Mouse (Mus musculus) ES-E14 (cell line): ENCODE data around the gene Olfm1. TPM values are rescaled to one million over a fixed set of nuclear protein-coding genes. Genes with fewer than 3 reads are reported as not detected.

Experiments
- DNase-seq: peaks from one replicate; pipeline ENCODE4 v3.0.0-alpha.2; 2013; ENCODE audit warnings: low read depth, low spot score
- H3K27ac ChIP-seq: 2 replicates; pipeline ENCODE4 v1.5.1; 2012; ENCODE audit warnings: low read depth, mild to moderate bottlenecking, low read length, moderate library complexity, mixed read lengths; ENCODE audit not compliant: poor library complexity, insufficient read depth, severe bottlenecking
- H3K36me3 ChIP-seq: 2 replicates; pipeline ENCODE4 v1.6.1; 2012; ENCODE audit warnings: mild to moderate bottlenecking, low read length, moderate library complexity, mixed read lengths; ENCODE audit not compliant: control insufficient read depth, poor library complexity, insufficient read depth, severe bottlenecking
- H3K4me1 ChIP-seq, 2 experiments: fragments of 150-350 bp in 1 of 2; sonication (generic) in 1 of 2; 2 replicates each; pipeline ENCODE4 v1.6.1; 2012; ENCODE audit warnings: low read length in 2 of 2, mild to moderate bottlenecking in 1 of 2, mixed read lengths in 1 of 2; ENCODE audit not compliant: control insufficient read depth in 2 of 2, insufficient read depth in 2 of 2, poor library complexity in 1 of 2
- H3K4me3 ChIP-seq, 2 experiments: fragments of 150-350 bp in 1 of 2; sonication (generic) in 1 of 2; 2 replicates each; pipeline ENCODE4 v1.5.1; 2012; ENCODE audit warnings: low read length in 2 of 2, low read depth in 1 of 2, mild to moderate bottlenecking in 1 of 2, mixed read lengths in 1 of 2; ENCODE audit not compliant: insufficient read depth in 1 of 2, poor library complexity in 1 of 2, severe bottlenecking in 1 of 2
- H3K9ac ChIP-seq: 2 replicates; pipeline ENCODE4 v1.6.1; 2012; ENCODE audit warnings: low read depth, mild to moderate bottlenecking, low read length, mixed read lengths; ENCODE audit not compliant: poor library complexity, insufficient read depth, severe bottlenecking
- H3K9me3 ChIP-seq: fragments of 150-350 bp; sonication (generic); 2 replicates; pipeline ENCODE4 v1.6.1; 2012; ENCODE audit warnings: low read depth, mild to moderate bottlenecking, low read length; ENCODE audit not compliant: control insufficient read depth, insufficient read depth
- CHD2 ChIP-seq: IDR thresholded peaks from 2 replicates; pipeline ENCODE4 v1.6.1; 2014; ENCODE audit warnings: mild to moderate bottlenecking, low read depth, low read length, inconsistent platforms
- HCFC1 ChIP-seq: IDR thresholded peaks from 2 replicates; pipeline ENCODE4 v1.6.1; 2012; ENCODE audit warnings: low read length, inconsistent platforms, borderline replicate concordance; ENCODE audit not compliant: insufficient read depth
- MAFK ChIP-seq: IDR thresholded peaks from 2 replicates; pipeline ENCODE4 v1.6.1; 2014; ENCODE audit warnings: mild to moderate bottlenecking, low read depth, low read length, inconsistent platforms; ENCODE audit not compliant: insufficient read depth
- ZC3H11A ChIP-seq: IDR thresholded peaks from 2 replicates; pipeline ENCODE4 v1.6.1; 2012; ENCODE audit warnings: low read depth, mild to moderate bottlenecking, inconsistent platforms, low read length, borderline replicate concordance
- ZNF384 ChIP-seq: IDR thresholded peaks from 2 replicates; pipeline ENCODE4 v1.6.1; 2012; ENCODE audit warnings: low read depth, low read length, inconsistent platforms
- in situ Hi-C, 2 experiments: fragments of 600-800 bp; cut with MboI; formaldehyde crosslinking; loops; one replicate each; pipeline ENCODE4 v1.15.1; 2025; ENCODE audit warnings: low sequenced_read_pairs in 2 of 2, inconsistent platforms in 1 of 2; ENCODE audit not compliant: unreplicated experiment in 2 of 2
- total RNA-seq: library from RNA; depleted of rRNA; stranded (reverse); fragments of 300-350 nt; gene quantifications from 2 replicates; pipeline ENCODE4 v1.2.3, GENCODE M21; 2012

Gene Olfm1
- total RNA-seq, 1 experiment: 3.4 TPM

DNA sequence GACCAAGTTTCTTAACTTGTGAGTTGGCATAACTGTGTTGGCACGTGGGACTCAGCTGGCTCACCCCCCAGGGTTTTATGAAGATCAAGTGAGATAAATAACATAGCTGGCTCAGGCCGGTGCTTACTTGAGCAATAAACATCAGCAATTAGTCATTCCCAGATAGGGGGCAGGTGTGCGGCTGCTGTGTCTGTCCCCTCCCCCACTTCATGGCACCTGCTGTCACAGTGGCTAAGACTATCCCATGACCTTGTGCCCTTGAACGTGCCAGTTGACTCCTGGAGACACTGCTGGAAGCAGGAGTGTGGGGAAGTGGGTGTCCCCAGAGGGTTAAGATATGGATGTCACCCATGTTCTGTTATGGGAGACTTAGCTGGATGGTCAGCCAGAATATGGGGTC, 17.5 kb downstream of the Olfm1 start:
- H3K4me1 ChIP-seq: peaks cover 0 to 15% of the 10 kb centered on the region in 2 experiments; a peak in 2 of 4 replicates
- H3K4me3 ChIP-seq: no peak overlapping the region
- no peak overlapping the region for H3K27ac ChIP-seq
- DNase-seq: no peak
- no peak overlapping the region for H3K9ac ChIP-seq
- in situ Hi-C loops: no loop called here
- TF ChIP-seq HCFC1: no peak
- TF ChIP-seq ZNF384: no peak
- TF ChIP-seq CHD2: no peak
- TF ChIP-seq ZC3H11A: no peak
- no peak for TF ChIP-seq MAFK
- H3K9me3 ChIP-seq: no peaks in the 10 kb centered on the region
- H3K36me3 ChIP-seq: peaks cover 2% of the 10 kb centered on the region; the same call in 1 of the 2 replicates

DNA sequence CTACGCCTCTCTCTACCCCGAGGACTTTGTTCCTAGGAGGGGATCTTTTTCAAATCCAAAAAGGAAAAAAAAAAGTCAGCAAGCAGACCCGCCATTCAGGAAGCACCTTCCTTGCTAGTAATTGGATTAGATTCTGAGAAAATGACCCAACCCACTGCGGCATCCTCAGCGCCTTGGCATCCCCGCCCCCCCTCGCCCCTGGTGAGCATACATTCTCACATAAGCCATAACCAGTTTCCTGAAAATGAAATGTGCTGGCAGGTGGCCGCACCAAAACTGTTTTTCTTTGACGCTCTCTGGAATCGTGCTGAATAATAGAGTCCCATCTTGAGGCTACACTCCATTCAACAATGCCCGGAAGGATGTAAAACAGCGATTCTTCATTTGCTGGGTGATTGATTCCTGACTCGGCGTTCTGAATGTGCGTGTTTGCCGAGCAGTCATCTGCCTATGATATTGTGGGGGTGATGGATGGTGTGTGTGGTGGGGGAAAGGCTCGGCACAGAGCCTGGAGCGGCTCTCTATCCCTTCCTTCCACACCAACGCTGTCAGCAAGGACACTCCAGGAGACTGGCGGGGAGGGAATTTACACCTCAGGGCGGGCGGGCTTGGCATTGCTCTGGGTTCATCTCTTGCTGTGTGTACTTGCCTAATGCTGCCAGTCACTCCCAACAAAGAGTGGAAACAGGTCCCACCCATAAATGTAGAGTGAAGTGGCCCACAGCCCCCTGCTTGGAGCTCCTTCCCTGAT, 18.9 kb downstream of the Olfm1 start:
- Histone ChIP-seq H3K36me3 (peaks cover 2% of the 10 kb centered on the region; the same call in 1 of the 2 replicates), H3K4me1 (peaks cover 0 to 11% of the 10 kb centered on the region in 2 experiments; a peak in 1 of 4 replicates), H3K9me3 (no peaks in the 10 kb centered on the region), H3K27ac (no peak overlapping the region), H3K4me3 (no peak overlapping the region), H3K9ac (no peak overlapping the region)
- DNase-seq: no peak
- TF ChIP-seq MAFK (no peak), HCFC1 (no peak), CHD2 (no peak), ZNF384 (no peak), ZC3H11A (no peak)
- in situ Hi-C loops: no loop called here

DNA sequence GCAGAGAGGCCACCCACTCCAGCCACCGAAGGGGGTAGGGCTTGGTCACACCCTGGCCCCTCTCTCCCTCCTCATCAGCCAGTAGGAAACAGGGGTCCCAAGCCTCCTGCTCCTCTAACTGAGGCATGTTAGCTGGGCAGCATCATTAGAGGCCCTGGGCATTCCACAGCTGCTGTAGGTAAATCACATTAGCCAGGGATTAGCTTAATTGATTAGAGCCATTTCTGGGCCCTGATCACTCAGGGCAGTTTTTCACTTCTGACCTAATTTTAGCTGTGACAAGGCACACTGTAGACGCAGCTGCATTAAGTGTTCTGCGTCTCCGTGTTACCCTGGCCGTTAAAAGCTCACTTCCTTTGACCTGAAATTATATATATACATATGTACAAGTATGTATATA, 20.1 kb downstream of the Olfm1 start:
- peaks cover 2% of the 10 kb centered on the region; the same call in 1 of the 2 replicates for H3K36me3 ChIP-seq
- H3K27ac ChIP-seq: no peak overlapping the region
- no peaks in the 10 kb centered on the region for H3K9me3 ChIP-seq
- H3K9ac ChIP-seq: no peak overlapping the region
- H3K4me1 ChIP-seq: peaks cover 0 to 10% of the 10 kb centered on the region in 2 experiments; a peak in 1 of 4 replicates
- H3K4me3 ChIP-seq: no peak overlapping the region
- DNase-seq: no peak
- in situ Hi-C loops: no loop called here
- TF ChIP-seq ZNF384: no peak
- no peak for TF ChIP-seq CHD2
- TF ChIP-seq MAFK: no peak
- no peak for TF ChIP-seq ZC3H11A
- TF ChIP-seq HCFC1: no peak

DNA sequence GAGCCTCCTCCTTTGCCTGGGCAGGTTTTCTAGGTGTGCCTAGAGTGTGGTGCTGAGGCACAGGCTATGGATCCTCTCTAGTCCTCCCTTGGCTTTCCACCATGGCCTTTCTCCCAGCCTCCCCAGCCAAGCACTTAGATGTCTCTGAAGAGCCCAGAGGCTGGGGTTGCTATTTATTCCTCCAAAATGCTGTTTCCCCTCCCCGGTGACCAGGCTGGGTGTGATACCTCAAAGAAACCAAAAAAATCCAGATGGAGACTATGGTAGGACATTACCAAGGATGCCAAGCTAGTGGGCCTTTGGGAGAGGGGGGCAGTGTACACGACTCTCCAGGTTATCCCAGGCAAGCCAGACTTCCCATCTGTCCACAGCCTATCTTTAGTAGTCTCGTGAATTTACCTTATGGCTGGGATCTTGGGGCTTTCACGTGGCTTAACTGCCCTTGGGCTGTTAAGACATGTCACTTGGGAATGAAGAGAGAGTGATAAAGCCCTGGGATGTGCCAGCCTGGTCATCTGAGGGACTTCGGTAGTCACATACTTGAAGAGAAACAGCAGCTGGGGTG, 23.5 kb downstream of the Olfm1 start:
- Histone ChIP-seq H3K36me3 (peaks cover 2% of the 10 kb centered on the region; the same call in 1 of the 2 replicates), H3K9me3 (no peaks in the 10 kb centered on the region), H3K4me1 (peaks cover 0 to 2% of the 10 kb centered on the region in 2 experiments; a peak in 1 of 4 replicates), H3K4me3 (no peak overlapping the region), H3K27ac (no peak overlapping the region), H3K9ac (no peak overlapping the region)
- TF ChIP-seq CHD2 (no peak), ZNF384 (no peak), MAFK (no peak), ZC3H11A (no peak), HCFC1 (no peak)
- in situ Hi-C loops: no loop called here
- DNase-seq: no peak
